Mouse (Mus musculus) small intestine, adult 2 months (tissue): Measurements from ENCODE around the gene Kif26a. TPM values are rescaled to one million over a fixed set of nuclear protein-coding genes. Genes with fewer than 3 reads are reported as not detected.

Experiments
- H3K27ac ChIP-seq: fragments of 200-500 bp; 2 replicates; pipeline ENCODE4 v1.5.1; 2012; ENCODE audit warnings: low read depth, low read length, control low read depth, inconsistent platforms; ENCODE audit not compliant: insufficient read depth
- H3K27me3 ChIP-seq: fragments of 200-500 bp; 2 replicates; pipeline ENCODE4 v1.6.1; 2012; ENCODE audit warnings: mild to moderate bottlenecking, moderate library complexity, low read length, inconsistent platforms; ENCODE audit not compliant: control insufficient read depth, insufficient read depth
- H3K36me3 ChIP-seq: fragments of 200-500 bp; 2 replicates; pipeline ENCODE4 v1.6.1; 2012; ENCODE audit warnings: mild to moderate bottlenecking, low read length, control low read depth, inconsistent platforms; ENCODE audit not compliant: control insufficient read depth, insufficient read depth
- H3K4me1 ChIP-seq: fragments of 200-500 bp; 2 replicates; pipeline ENCODE4 v1.6.1; 2012; ENCODE audit warnings: low read length, inconsistent platforms, mixed read lengths; ENCODE audit not compliant: control insufficient read depth, insufficient read depth, insufficient read length
- H3K4me3 ChIP-seq: fragments of 200-500 bp; 2 replicates; pipeline ENCODE4 v1.5.1; 2012; ENCODE audit warnings: low read depth, mild to moderate bottlenecking, control low read depth, inconsistent platforms, low read length, moderate library complexity
- CTCF ChIP-seq: fragments of 200-500 bp; IDR thresholded peaks from 2 replicates; pipeline ENCODE4 v1.5.1; 2012; ENCODE audit warnings: low read depth, mild to moderate bottlenecking, control low read depth, inconsistent platforms, low read length, moderate library complexity, mixed read lengths; ENCODE audit not compliant: insufficient replicate concordance, insufficient read length; ENCODE audit errors: extremely low read depth
- POLR2A ChIP-seq: fragments of 200-500 bp; IDR thresholded peaks from 2 replicates; pipeline ENCODE4 v1.6.1; 2012; ENCODE audit warnings: low read depth, mild to moderate bottlenecking, control low read depth, inconsistent platforms, low read length, moderate library complexity
- WGBS: fragments of 180-500 bp; shearing (Covaris S2); methylation state at CpG from one replicate; pipeline ENCODE4 v1.1.7; 2018; 5-methylcytosine and 5-hydroxymethylcytosine counted together
- polyA plus RNA-seq: library from polyadenylated mRNA; depleted of rRNA; stranded (reverse); fragments of >200 nt; gene quantifications from 2 replicates; pipeline ENCODE4 v1.2.3, GENCODE M21; 2012; rRNA removed

Gene Kif26a
- 2.1 and 2.7 TPM in 2 replicates for polyA plus RNA-seq

- H3K27ac ChIP-seq = no peak within 1 kb of the TSS
- WGBS = 2% methylated on average over 68 of the region's 68 CpGs
Observed at GRCm38 (mm10) chr12:112145875-112146651, at the start of gene Kif26a. TSS of gene Kif26a (plus strand) at chr12:112146208.

GRCm38 (mm10) chr12:112096733-112097117 lies 49.3 kb upstream of the Kif26a start:
- H3K36me3 ChIP-seq = no peaks in the 10 kb centered on the region
- 56% methylated on average over 8 of the region's 8 CpGs for WGBS
- TF ChIP-seq POLR2A = no peak
- no peak for TF ChIP-seq CTCF

More at GRCm38 (mm10) chr12:112145875-112146651, at the start of gene Kif26a:
- peak within 1 kb of the TSS; percentile 54 for H3K4me3 ChIP-seq
- H3K36me3 ChIP-seq = no peaks in the 10 kb centered on the region
- H3K27me3 ChIP-seq = peaks cover 49% of the 10 kb centered on the region
- no peak for TF ChIP-seq POLR2A
- TF ChIP-seq CTCF = peak; percentile 66; the same call in 1 of the 2 replicates
- peaks cover 5% of the 10 kb centered on the region; the same call in 1 of the 2 replicates for H3K4me1 ChIP-seq

GRCm38 (mm10) chr12:112100106-112100505 lies 45.9 kb upstream of the Kif26a start:
- TF ChIP-seq POLR2A = no peak
- TF ChIP-seq CTCF = no peak
- WGBS = 71% methylated on average over 4 of the region's 4 CpGs
- Histone ChIP-seq H3K27me3 (no peaks in the 10 kb centered on the region), H3K27ac (no peak overlapping the region), H3K4me3 (no peak overlapping the region), H3K4me1 (peaks cover 7% of the 10 kb centered on the region), H3K36me3 (no peaks in the 10 kb centered on the region)

More at GRCm38 (mm10) chr12:112096733-112097117, 49.3 kb upstream of the Kif26a start:
- Histone ChIP-seq H3K4me3 (no peak overlapping the region), H3K27ac (no peak overlapping the region), H3K27me3 (no peaks in the 10 kb centered on the region), H3K4me1 (peaks cover 7% of the 10 kb centered on the region)

- Histone ChIP-seq H3K27me3 (no peaks in the 10 kb centered on the region), H3K4me3 (no peak overlapping the region), H3K36me3 (no peaks in the 10 kb centered on the region), H3K27ac (no peak overlapping the region), H3K4me1 (peaks cover 6% of the 10 kb centered on the region)
- 53% methylated on average over 4 of the region's 4 CpGs for WGBS
- TF ChIP-seq POLR2A (no peak), CTCF (peak; percentile 7; the same call in 1 of the 2 replicates)
Observed at GRCm38 (mm10) chr12:112101045-112101444, 45.0 kb upstream of the Kif26a start.

- H3K4me1 ChIP-seq = peaks cover 10% of the 10 kb centered on the region
- H3K36me3 ChIP-seq = no peaks in the 10 kb centered on the region
- TF ChIP-seq POLR2A (no peak), CTCF (no peak)
- 78% methylated on average over 5 of the region's 5 CpGs for WGBS
- no peak overlapping the region for H3K4me3 ChIP-seq
- H3K27me3 ChIP-seq = no peaks in the 10 kb centered on the region
- H3K27ac ChIP-seq = no peak overlapping the region
Observed at GRCm38 (mm10) chr12:112103179-112103578, 42.8 kb upstream of the Kif26a start.

- no peaks in the 10 kb centered on the region for H3K27me3 ChIP-seq
- no peak for TF ChIP-seq CTCF
- TF ChIP-seq POLR2A = no peak
- H3K36me3 ChIP-seq = no peaks in the 10 kb centered on the region
- H3K27ac ChIP-seq = no peak overlapping the region
- 91% methylated on average over 11 of the region's 11 CpGs for WGBS
- no peak overlapping the region for H3K4me3 ChIP-seq
- peaks cover 22% of the 10 kb centered on the region for H3K4me1 ChIP-seq
Observed at GRCm38 (mm10) chr12:112104890-112105289, 41.1 kb upstream of the Kif26a start.

- Histone ChIP-seq H3K4me3 (peak within 1 kb of the TSS; percentile 44), H3K27ac (no peak within 1 kb of the TSS), H3K36me3 (no peaks in the 10 kb centered on the region), H3K4me1 (peaks cover 22% of the 10 kb centered on the region), H3K27me3 (no peaks in the 10 kb centered on the region)
- TF ChIP-seq CTCF (no peak), POLR2A (0 out of 2 replicates have a peak, but pooled peaks have one; percentile 16)
- 3% methylated on average over 14 of the region's 14 CpGs for WGBS
Observed at GRCm38 (mm10) chr12:112106541-112106971, 39.5 kb upstream of the Kif26a start, which contains the start of gene Aspg. TSS of gene Aspg (plus strand) at chr12:112106679.
